Mouse (Mus musculus): ENCODE measurements around the gene Prkci. TPM values are rescaled to one million over a fixed set of nuclear protein-coding genes. Genes with fewer than 3 reads are reported as not detected.

Prkci gene
- total RNA-seq, 2 experiments from 2014 or later, result 60.9 to 65.0 TPM

DNA sequence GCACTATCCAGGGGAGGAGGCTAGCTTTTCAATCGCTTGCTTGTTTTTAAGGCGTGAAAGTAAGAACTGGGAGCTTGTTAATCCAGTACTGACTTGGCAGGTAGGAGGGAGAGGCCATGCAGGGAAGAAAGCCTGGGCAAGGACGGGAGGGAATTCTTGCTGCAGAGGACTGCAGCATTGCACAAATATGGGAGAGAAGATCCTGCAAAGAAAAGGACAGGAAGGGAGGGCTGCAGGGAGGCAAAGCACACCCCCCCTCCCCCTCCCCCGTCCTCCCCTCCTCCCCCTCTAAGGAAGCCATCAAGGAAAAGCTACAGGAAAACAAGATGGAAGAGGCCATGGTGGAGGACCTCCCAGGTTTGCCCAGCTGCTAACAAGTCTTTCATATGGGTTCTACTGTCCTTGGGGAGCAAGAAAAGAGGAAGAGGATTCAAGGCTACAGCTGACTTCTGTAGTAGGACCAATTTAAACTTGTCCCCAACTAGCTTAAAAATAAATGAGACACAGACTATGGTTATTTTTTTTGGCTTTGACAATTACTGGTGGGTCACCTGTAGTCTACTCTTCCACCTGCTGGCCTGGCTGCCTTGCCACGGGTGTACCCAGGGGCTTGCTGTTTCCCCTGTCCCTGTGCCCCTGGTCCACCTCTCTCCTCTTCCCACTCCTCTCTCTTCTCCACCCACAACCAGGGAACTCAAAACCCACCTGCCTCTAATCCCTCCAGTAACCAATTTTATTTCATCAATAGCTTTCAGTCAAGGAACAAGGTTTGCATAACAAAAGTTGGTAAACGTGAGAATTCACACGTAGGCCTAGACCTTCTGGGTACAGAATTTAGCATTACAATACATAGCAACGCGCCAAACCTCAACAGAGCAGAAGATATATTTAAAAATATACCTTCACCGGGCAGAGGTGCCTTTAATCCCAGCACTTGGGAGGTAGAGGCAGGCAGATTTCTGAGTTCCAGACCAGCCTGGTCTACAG, 93.5 kb downstream of the Prkci start:
- no peak overlapping the region for H3K27ac ChIP-seq
- no peak overlapping the region for H3K4me3 ChIP-seq
- no peak for DNase-seq (ENCODE audit: low spot score in 2 of 2)
- no peak for TF ChIP-seq CTCF (conservative IDR thresholded peaks at IDR 0.05)

DNA sequence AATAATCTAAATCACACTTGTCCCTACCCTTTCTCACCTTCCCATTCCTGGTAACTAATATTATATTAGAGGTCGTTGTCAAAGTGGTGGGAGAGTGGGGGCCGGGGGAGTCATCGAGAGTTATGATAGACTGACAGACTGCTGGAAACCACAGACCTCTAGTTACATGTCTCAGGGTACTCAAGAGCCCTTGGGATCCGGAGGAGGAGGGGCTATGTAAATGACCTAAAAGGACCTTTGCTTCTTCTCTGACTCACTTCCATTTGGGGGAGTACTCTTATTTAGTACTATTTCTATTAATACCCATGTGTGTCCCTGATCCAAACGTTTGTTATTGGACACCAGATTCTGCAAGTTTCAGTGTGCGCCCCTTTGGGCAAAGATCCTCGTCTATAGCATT, 94.4 kb downstream of the Prkci start:
- no peak for DNase-seq (ENCODE audit: low spot score in 2 of 2)
- no peak overlapping the region for H3K4me3 ChIP-seq
- H3K27ac ChIP-seq, result no peak overlapping the region
- no peak for TF ChIP-seq CTCF (conservative IDR thresholded peaks at IDR 0.05)

DNA sequence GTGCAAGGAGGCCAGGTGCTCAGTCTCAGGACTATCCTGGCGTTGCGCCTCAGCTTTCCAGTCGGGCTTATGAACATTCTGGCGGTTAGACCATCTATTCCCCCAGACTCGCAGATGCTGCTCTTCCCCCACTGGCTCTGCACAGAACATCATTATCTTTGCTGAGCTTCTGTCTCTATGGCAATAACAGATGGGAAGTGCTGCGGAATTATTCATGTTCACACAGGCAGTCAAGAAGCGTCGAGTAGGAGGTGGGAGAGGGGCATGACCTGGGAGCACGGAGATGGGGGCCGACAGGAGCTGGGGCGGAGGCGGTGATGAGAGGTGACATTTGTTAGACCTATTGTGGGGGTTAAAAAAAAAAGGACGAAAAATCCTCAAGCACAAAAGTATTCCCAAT, 97.6 kb downstream of the Prkci start:
- peak; percentile 62 to 82 for DNase-seq (ENCODE audit: low spot score in 2 of 2)
- TF ChIP-seq CTCF (conservative IDR thresholded peaks at IDR 0.05), result no peak
- H3K27ac ChIP-seq, result peak overlapping the region; percentile 97
- peak overlapping the region; percentile 62 for H3K4me3 ChIP-seq

DNA sequence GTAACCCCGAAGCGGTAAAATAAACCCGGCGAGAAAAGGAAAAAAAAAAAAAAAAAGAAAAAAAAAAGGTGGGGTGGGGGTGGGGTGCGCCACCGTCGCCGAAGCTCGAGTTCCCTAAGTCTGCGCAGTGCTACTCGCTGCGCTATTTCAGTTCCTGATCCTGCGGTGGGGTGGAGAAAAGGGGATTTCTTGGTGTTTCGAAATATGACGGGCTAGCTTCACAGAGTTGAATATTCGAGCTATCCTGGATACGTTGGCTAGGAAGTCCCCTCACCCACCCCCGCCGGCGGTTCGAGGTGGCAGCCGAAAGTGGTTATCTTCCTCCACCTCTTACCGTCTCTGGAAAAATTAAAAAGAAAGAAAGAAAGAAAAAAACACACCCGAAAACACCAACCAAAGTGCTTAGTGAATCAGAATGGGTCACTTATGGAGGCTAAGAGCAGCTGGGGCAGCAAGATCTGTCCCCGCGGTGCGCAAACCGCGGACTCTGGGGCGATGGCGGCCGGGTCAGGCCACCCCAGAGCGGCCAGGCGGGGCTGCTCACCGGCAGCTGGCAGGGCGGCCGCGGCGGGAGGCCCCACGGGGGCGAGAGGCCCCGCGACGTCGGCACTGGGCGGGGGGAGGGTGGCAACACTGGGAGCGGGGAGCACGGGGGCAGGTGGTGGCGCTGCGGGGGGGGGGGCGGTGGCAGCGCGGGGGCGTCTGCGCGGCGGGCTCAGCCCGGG, 98.2 kb downstream of the Prkci start:
- no peak for TF ChIP-seq CTCF (conservative IDR thresholded peaks at IDR 0.05)
- Histone ChIP-seq H3K27ac (peak overlapping the region; percentile 97), H3K4me3 (peak overlapping the region; percentile 62)
- peak; percentile 48 to 51 for DNase-seq (ENCODE audit: low spot score in 2 of 2)

DNA sequence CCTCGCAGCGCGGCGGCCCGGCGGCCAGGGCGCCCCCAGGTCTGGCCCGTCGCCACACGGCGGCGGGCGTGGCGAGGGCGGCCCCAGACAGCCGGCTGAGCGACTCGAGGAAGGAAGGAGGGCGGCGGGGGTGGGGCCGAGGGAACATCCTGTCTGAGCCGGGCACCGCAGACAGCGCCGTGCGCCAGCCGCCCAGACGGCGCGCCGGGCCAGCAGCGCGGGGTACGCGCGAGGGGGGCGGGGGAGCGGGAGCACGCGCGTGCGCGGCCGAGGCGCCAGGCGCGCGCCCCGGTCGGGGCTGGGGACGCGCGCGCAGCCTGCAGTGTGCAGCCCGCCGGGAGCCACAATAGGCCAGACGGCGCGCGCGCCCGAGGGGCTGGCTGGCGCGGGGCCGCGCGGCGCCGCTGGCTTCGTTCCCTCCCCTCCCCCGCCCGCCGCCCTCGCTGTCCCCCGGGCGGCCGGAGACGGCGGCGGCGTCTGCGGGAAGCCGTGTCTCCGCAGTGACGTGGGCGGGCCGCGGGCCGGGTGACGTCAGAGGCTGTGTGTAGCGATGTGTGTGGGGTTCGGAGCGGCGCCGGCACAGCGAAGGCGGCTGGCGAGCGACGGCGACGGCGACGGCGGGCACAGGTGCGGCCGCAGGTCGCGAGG, 99.1 kb downstream of the Prkci start, which contains the start of gene Skil:
TSS of gene Skil (plus strand) at position 528 of the 648 bp plus-strand sequence.
- DNase-seq (ENCODE audit: low spot score in 2 of 2), result peak; percentile 90
- Histone ChIP-seq H3K4me3 (peak within 1 kb of the TSS; percentile 73), H3K27ac (peak within 1 kb of the TSS; percentile 97)
- TF ChIP-seq CTCF (conservative IDR thresholded peaks at IDR 0.05), result no peak

DNA sequence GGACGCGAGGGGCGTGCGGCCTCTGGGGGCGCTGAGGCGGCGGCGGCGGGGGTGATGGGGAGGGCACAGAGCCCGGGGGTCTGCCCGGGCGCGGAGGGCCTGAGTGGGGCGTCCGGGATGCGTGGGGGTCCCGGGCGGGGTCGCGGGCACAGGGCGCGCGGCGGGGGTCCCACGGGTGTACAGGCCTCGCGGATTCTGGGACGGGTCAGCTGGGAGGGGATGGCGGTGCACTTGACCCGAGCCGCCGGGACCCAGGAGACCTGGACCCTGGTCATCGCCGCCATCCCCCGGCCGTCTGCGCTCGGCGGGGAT, 99.6 kb downstream of the Prkci start:
- no peak for TF ChIP-seq CTCF (conservative IDR thresholded peaks at IDR 0.05)
- Histone ChIP-seq H3K4me3 (peak overlapping the region; percentile 73), H3K27ac (peak overlapping the region; percentile 97)
- DNase-seq (ENCODE audit: low spot score in 2 of 2), result peak; percentile 16 to 31

DNA sequence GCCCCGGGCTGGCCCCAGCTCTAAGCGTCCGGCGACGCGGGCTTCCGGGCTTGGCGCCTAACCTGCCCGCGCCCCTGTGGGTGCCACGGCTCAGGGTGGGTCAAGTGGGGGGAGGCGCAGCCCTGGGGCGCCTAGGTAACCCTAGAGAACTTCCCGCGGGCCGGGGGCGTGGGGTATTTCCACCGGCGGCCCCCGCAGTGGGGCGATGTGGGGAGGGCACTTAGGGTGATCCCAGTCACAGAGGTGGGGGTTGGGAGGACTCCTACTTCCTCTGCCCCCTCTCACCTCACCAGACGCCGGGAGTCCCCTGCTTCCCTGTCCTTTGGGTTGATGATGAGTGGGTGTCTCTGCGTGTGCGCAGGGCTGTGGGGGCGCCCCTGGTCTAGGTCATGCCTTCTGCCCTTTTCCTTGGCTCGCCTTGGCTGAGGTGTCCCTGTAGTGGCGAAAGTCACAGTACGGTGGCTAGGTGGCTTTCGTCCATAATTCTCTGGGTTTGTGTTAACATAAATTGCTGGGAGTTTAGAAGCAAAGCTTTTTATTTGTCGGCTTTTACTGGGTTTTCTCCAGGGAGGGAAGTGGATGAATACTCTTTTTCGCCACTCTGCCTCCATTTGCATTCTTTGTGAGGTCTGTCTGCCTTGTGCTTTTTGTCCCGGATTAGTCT, 100.1 kb downstream of the Prkci start:
- Histone ChIP-seq H3K4me3 (peak overlapping the region; percentile 73), H3K27ac (peak overlapping the region; percentile 97)
- peak in 1 of 2 experiments; percentile 25 for DNase-seq (ENCODE audit: low spot score in 2 of 2)
- TF ChIP-seq CTCF (conservative IDR thresholded peaks at IDR 0.05), result no peak

DNA sequence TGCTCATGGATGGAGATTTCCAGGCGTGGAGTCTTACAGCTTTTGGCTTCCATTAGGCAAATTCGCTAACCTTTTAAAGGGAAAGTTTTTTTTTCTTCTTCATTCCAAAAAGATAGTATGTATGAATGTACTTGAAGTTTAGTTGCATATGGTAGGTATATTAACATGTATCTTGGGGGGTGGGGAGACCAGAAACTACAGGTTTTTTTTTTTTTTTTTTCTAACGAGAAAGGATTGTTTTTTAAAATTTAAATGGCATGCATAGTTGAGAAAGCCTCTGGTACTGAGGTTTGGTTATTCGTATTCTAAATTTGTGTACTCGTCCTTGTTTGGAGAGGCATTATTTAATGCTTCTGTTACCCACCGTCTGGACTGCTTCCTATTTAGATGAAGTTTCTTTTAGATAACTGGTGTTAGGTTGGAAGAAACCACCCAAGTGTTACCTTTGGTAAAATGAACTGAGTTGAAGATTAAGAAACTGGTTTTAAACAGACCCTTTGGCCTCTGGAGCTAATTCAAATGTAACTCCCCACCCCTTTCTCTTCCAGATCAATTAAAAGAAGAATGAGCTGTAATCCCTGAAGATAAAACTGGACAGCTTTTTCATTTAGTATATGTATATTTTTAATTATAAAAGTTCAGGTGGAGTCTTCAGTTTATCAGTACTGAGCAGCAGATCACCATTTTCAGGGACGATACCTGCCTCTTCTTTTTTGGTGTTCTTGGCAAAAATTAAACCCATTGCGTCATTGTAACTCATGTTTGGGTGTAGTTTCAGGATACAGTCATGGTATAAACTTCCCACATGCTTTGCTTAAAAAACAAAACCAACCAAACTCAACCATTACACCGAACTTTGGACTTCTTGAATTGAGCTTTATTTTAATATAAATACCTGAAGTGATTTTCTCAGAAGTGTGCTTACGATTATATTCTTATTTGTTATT, 100.9 kb downstream of the Prkci start:
- Histone ChIP-seq H3K27ac (peak overlapping the region; percentile 97), H3K4me3 (peak overlapping the region; percentile 73)
- TF ChIP-seq CTCF (conservative IDR thresholded peaks at IDR 0.05), result no peak
- DNase-seq (ENCODE audit: low spot score in 2 of 2), result no peak

DNA sequence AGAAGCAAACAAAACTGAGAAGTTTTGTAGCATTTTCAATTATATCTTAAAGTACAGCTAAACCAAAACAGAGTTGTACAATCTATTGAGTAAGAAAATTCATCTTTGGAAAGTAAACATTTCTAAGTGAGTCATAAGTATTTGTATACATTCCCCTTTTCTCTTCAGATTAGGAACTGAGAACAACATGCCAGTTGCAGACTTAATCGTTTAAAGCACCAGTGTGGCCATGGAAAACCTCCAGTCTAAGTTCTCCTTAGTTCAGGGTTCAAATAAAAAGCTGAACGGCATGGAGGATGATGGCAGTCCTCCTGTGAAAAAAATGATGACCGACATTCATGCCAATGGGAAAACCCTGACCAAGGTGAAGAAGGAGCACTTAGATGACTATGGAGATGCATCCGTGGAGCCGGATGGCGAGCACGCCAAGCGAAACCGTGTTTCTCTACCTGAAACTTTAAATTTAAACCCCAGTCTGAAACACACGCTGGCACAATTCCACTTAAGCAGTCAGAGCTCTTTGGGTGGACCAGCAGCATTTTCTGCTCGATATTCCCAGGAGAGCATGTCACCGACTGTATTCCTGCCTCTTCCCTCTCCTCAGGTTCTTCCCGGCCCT, 101.7 kb downstream of the Prkci start:
- no peak for DNase-seq (ENCODE audit: low spot score in 2 of 2)
- H3K4me3 ChIP-seq, result no peak overlapping the region; the same call in 1 of the 2 replicates
- H3K27ac ChIP-seq, result no peak overlapping the region
- TF ChIP-seq CTCF (conservative IDR thresholded peaks at IDR 0.05), result no peak

DNA sequence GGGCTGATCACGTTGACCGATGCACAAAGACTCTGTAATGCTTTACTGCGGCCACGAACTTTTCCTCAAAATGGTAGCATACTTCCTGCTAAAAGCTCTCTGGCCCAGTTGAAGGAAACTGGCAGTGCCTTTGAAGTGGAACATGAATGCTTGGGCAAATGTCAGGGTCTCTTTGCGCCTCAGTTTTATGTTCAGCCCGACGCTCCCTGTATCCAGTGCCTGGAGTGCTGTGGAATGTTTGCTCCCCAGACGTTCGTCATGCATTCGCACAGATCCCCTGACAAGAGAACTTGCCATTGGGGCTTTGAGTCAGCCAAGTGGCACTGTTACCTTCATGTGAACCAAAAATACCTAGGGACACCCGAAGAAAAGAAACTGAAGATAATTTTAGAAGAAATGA, 102.4 kb downstream of the Prkci start:
- TF ChIP-seq CTCF (conservative IDR thresholded peaks at IDR 0.05), result no peak
- no peak for DNase-seq (ENCODE audit: low spot score in 2 of 2)
- no peak overlapping the region for H3K27ac ChIP-seq
- peak overlapping the region; percentile 33; the same call in 1 of the 2 replicates for H3K4me3 ChIP-seq

DNA sequence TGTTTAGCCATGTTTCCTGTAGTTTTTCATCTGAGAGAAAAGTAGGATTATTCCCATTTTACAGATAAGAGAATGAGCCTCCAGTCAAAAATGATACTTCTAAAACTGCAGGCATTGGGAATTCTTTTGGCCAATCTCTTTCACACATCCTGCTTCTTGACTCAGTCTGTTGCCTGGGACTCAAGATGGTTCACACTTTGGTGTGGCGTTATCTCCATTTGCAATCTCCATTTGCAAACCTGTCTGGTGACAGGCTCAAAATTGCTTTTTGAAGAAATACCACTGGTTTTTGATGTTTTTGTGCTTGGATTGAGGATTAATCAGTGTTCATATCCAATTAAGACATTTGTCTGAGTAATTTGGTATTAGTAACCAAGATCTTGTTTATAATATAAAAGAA, 103.0 kb downstream of the Prkci start:
- no peak for TF ChIP-seq CTCF (conservative IDR thresholded peaks at IDR 0.05)
- DNase-seq (ENCODE audit: low spot score in 2 of 2), result no peak
- peak overlapping the region; percentile 33 for H3K4me3 ChIP-seq
- no peak overlapping the region for H3K27ac ChIP-seq

Measured in layer of hippocampus, adult 2 months (tissue).